Mouse (Mus musculus): ENCODE measurements around the gene Slc38a9. TPM values are rescaled to one million over a fixed set of nuclear protein-coding genes. Genes with fewer than 3 reads are reported as not detected.
A peak's percentile ranks its signal among the peaks of the same experiment; 100 is the strongest.

Gene Slc38a9
- total and polyA plus RNA-seq, 2 experiments from 2014 or later, result 8.7 to 14.6 TPM

GRCm38 (mm10) chr13:112661687-112662086 lies 1.1 kb downstream of the Slc38a9 start:
- TF ChIP-seq CTCF (IDR thresholded peaks at IDR 0.05; ENCODE audit: low read depth), result no peak
- 70% methylated on average over 2 of the region's 2 CpGs for WGBS
- DNase-seq (no peak), ATAC-seq (no peak)
- Histone ChIP-seq H3K4me2 (ENCODE audit: low read depth) (peak overlapping the region; percentile 67), H3K27ac (ENCODE audit: low read depth, low read length) (no peak overlapping the region), H3K36me3 (ENCODE audit: insufficient read depth) (no peaks in the 10 kb centered on the region), H3K4me1 (ENCODE audit: insufficient read depth) (peaks cover 5% of the 10 kb centered on the region), H3K27me3 (ENCODE audit: insufficient read depth, low read length) (no peaks in the 10 kb centered on the region), H3K4me3 (ENCODE audit: low read depth, low read length) (peak overlapping the region; percentile 86; the same call in 1 of the 2 replicates), H3K9me3 (ENCODE audit: low read length) (no peaks in the 10 kb centered on the region), H3K9ac (no peak overlapping the region)

- no peaks in the 10 kb centered on the region for H3K9me3 ChIP-seq (ENCODE audit: low read length)
- no peak overlapping the region for H3K27ac ChIP-seq (ENCODE audit: low read depth, low read length)
- no peak for TF ChIP-seq CTCF (IDR thresholded peaks at IDR 0.05; ENCODE audit: low read depth)
- H3K4me3 ChIP-seq (ENCODE audit: low read depth, low read length), result no peak overlapping the region
- peaks cover 7% of the 10 kb centered on the region for H3K36me3 ChIP-seq (ENCODE audit: insufficient read depth)
- 90% methylated on average over 10 of the region's 10 CpGs for WGBS
- DNase-seq (no peak), ATAC-seq (no peak)
- no peak overlapping the region for H3K9ac ChIP-seq
- 0 out of 2 replicates have a peak, but pooled peaks cover under 1% of the 10 kb centered on the region for H3K4me1 ChIP-seq (ENCODE audit: insufficient read depth)
- no peaks in the 10 kb centered on the region for H3K27me3 ChIP-seq (ENCODE audit: insufficient read depth, low read length)
- H3K4me2 ChIP-seq (ENCODE audit: low read depth), result no peak overlapping the region
Observed at GRCm38 (mm10) chr13:112666433-112667024, 6.0 kb downstream of the Slc38a9 start.

GRCm38 (mm10) chr13:112667215-112667614 lies 6.7 kb downstream of the Slc38a9 start:
- no peak for DNase-seq
- WGBS, result 85% methylated on average over 9 of the region's 9 CpGs
- no peak overlapping the region for H3K4me2 ChIP-seq (ENCODE audit: low read depth)
- H3K4me3 ChIP-seq (ENCODE audit: low read depth, low read length), result no peak overlapping the region
- peaks cover 13% of the 10 kb centered on the region for H3K36me3 ChIP-seq (ENCODE audit: insufficient read depth)
- TF ChIP-seq CTCF (IDR thresholded peaks at IDR 0.05; ENCODE audit: low read depth), result no peak
- H3K9ac ChIP-seq, result no peak overlapping the region
- H3K4me1 ChIP-seq (ENCODE audit: insufficient read depth), result no peaks in the 10 kb centered on the region
- no peaks in the 10 kb centered on the region for H3K9me3 ChIP-seq (ENCODE audit: low read length)
- no peak for ATAC-seq
- H3K27ac ChIP-seq (ENCODE audit: low read depth, low read length), result no peak overlapping the region
- no peaks in the 10 kb centered on the region for H3K27me3 ChIP-seq (ENCODE audit: insufficient read depth, low read length)

- Histone ChIP-seq H3K4me1 (ENCODE audit: insufficient read depth) (no peaks in the 10 kb centered on the region), H3K27ac (ENCODE audit: low read depth, low read length) (no peak overlapping the region), H3K27me3 (ENCODE audit: insufficient read depth, low read length) (no peaks in the 10 kb centered on the region), H3K9me3 (ENCODE audit: low read length) (no peaks in the 10 kb centered on the region), H3K36me3 (ENCODE audit: insufficient read depth) (peaks cover 15% of the 10 kb centered on the region), H3K9ac (no peak overlapping the region), H3K4me2 (ENCODE audit: low read depth) (no peak overlapping the region), H3K4me3 (ENCODE audit: low read depth, low read length) (no peak overlapping the region)
- TF ChIP-seq CTCF (IDR thresholded peaks at IDR 0.05; ENCODE audit: low read depth), result no peak
- DNase-seq, result no peak
- 68% methylated on average over 13 of the region's 13 CpGs for WGBS
- no peak for ATAC-seq
Observed at GRCm38 (mm10) chr13:112671708-112672107, 11.2 kb downstream of the Slc38a9 start.

- TF ChIP-seq CTCF (IDR thresholded peaks at IDR 0.05; ENCODE audit: low read depth), result no peak
- WGBS, result 85% methylated on average over 6 of the region's 6 CpGs
- H3K9ac ChIP-seq, result no peak overlapping the region
- peaks cover 15% of the 10 kb centered on the region for H3K36me3 ChIP-seq (ENCODE audit: insufficient read depth)
- no peaks in the 10 kb centered on the region for H3K4me1 ChIP-seq (ENCODE audit: insufficient read depth)
- no peak overlapping the region for H3K4me2 ChIP-seq (ENCODE audit: low read depth)
- ATAC-seq, result no peak
- no peaks in the 10 kb centered on the region for H3K27me3 ChIP-seq (ENCODE audit: insufficient read depth, low read length)
- H3K27ac ChIP-seq (ENCODE audit: low read depth, low read length), result no peak overlapping the region
- no peaks in the 10 kb centered on the region for H3K9me3 ChIP-seq (ENCODE audit: low read length)
- DNase-seq, result no peak
- no peak overlapping the region for H3K4me3 ChIP-seq (ENCODE audit: low read depth, low read length)
Observed at GRCm38 (mm10) chr13:112672797-112673196, 12.2 kb downstream of the Slc38a9 start.

GRCm38 (mm10) chr13:112673899-112674447 lies 13.4 kb downstream of the Slc38a9 start:
- Histone ChIP-seq H3K4me1 (ENCODE audit: insufficient read depth) (no peaks in the 10 kb centered on the region), H3K36me3 (ENCODE audit: insufficient read depth) (peaks cover 15% of the 10 kb centered on the region), H3K4me3 (ENCODE audit: low read depth, low read length) (no peak overlapping the region), H3K4me2 (ENCODE audit: low read depth) (no peak overlapping the region), H3K9me3 (ENCODE audit: low read length) (no peaks in the 10 kb centered on the region), H3K27ac (ENCODE audit: low read depth, low read length) (no peak overlapping the region), H3K27me3 (ENCODE audit: insufficient read depth, low read length) (no peaks in the 10 kb centered on the region), H3K9ac (no peak overlapping the region)
- 7% methylated on average over 9 of the region's 9 CpGs for WGBS
- ATAC-seq (peak; percentile 96), DNase-seq (peak; percentile 89)
- TF ChIP-seq CTCF (IDR thresholded peaks at IDR 0.05; ENCODE audit: low read depth), result peak; percentile 96

- Histone ChIP-seq H3K27me3 (ENCODE audit: insufficient read depth, low read length) (no peaks in the 10 kb centered on the region), H3K4me2 (ENCODE audit: low read depth) (no peak overlapping the region), H3K36me3 (ENCODE audit: insufficient read depth) (no peaks in the 10 kb centered on the region), H3K9me3 (ENCODE audit: low read length) (no peaks in the 10 kb centered on the region), H3K4me3 (ENCODE audit: low read depth, low read length) (no peak overlapping the region), H3K27ac (ENCODE audit: low read depth, low read length) (no peak overlapping the region), H3K4me1 (ENCODE audit: insufficient read depth) (no peaks in the 10 kb centered on the region), H3K9ac (no peak overlapping the region)
- ATAC-seq (no peak), DNase-seq (no peak)
- 88% methylated on average over 4 of the region's 4 CpGs for WGBS
- TF ChIP-seq CTCF (IDR thresholded peaks at IDR 0.05; ENCODE audit: low read depth), result no peak; the same call in 1 of the 2 replicates
Observed at GRCm38 (mm10) chr13:112678154-112678553, 17.6 kb downstream of the Slc38a9 start.

Data from forebrain, postnatal 0 days (tissue).